Mouse (Mus musculus) adipocyte (in vitro differentiated cells): ENCODE results near the gene Col23a1.

Experiments used
- DNase-seq: peaks from one replicate; pipeline ENCODE4 v3.0.0-alpha.2; 2016; ENCODE audit warnings: low spot score

The Col23a1 gene

DNA sequence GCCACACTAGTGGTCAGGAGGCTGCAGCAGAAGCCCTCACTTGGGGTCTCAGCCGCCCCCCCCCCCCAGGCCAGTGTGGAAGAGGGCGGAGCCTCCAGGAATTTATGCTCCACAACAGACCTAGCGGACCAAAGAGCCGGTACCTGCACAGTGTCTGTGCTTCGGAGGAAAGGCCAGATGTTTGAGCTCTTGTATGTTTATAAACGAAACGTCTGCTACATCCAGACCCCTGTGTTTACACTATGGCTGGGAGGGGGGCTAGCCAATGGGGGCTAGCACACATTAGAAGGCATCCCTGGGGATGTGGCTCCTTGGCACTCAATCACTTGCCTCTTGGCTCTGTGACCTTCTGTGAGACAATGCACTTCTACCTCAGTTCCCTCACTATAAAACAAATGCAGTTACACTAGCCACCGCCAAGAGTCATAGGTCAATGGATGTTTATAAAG lies 99.2 kb downstream of the Col23a1 start:
- DNase-seq: no peak

- DNase-seq: no peak
These were observed 100.0 kb downstream of the Col23a1 start for GRCm38 (mm10) chr11:51389763-51390162.

DNA sequence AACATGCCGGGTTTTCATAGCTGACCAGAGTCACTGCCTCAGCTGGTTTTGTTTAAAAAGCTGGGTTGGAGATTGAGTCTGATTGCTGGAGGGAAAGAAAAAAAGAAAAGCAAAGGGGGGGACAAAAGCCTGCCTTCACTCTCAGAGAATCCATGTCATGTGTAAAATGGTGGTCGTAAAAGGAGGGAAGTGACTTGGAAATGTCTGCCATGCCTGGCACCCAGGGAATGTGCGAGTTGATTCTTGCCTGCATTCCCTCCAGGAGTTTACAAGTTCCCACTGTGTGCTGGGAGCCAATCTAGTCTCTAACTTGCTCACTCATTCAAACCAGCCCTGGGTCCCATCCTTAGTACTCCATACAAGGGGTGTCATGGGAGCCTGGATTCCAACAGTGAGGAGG lies 100.8 kb downstream of the Col23a1 start:
- DNase-seq: no peak

- no peak for DNase-seq
These were observed 101.8 kb downstream of the Col23a1 start for GRCm38 (mm10) chr11:51391548-51391947.

DNA sequence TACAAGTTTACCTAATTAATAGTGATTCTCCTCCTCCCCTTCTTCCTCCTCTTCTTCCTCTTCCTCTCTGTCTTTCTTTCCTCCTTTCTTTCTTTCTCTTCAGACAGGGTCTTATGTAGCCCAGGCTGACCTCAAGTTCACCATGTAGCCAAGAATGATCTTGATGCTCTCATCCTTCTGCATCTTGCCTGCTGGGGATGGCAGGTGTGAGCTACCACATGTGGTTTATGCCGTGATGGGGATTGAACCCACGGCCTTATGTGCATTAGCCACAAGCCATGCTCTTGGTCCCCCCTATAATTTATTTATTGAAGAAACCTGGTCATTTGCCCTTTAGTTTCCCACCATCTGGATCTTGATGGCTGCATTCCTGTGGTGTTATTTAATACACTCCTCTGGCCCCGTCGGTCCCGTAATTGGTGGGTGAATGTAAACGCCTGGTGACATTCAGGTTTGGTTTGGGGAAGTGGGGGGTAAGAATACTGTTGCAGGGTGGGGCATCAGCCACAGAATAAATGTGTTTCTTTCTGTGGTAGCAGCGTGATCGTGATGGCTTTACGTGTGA lies 104.7 kb downstream of the Col23a1 start:
- DNase-seq: no peak

DNA sequence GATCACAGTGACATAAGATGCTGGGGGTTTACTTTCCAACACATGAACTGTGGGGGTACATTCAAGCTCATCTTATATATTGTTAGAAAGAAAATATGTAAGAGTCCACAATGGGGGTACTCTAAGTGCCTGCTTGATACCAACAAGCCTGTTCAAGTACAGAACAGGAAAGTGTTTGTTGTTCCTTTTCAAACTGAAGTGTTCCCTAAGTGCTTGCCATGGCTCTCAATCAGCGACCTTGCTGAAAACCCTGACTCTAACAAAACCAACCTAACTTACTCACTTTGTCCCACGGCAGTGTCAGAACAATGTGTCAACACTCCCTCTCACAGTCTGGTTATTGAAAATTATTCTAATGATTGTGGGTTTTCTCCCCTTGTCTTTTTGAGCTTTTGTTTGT lies 106.7 kb downstream of the Col23a1 start:
- no peak for DNase-seq

- DNase-seq: no peak
These were observed 108.4 kb downstream of the Col23a1 start for GRCm38 (mm10) chr11:51398084-51398483.

- DNase-seq: no peak
These were observed 110.6 kb downstream of the Col23a1 start for GRCm38 (mm10) chr11:51400356-51400755.

DNA sequence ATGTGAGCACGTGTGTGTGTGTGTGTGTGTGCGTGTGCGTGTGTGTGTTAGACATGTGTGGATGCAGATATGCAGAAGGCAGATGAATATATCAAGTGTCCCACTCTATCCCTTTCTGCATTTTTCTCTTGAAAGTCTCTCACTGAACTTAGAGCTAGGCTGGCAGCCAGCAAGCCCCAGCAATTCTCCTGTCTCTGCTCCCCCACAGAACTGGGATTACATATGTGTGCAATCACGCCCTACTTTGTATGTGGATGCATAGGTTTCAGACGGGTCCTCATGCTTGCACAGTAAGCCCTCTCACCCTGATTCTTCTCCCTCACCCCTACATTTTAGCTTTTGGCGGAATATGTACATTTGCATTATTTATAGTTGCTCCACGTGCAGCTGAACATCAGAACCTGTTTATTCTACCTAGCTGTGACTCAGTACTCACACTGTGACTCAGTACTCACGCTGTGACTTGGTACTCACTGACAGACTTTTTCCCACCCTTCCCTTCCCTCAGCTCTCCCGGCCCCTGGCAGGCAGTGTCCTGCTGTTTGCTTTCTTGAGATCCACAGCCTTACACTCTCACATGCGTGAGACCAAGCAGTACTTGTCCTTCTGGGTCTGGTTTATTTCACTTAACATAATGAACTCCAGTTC lies 111.9 kb downstream of the Col23a1 start:
- DNase-seq: no peak

- DNase-seq: no peak
These were observed 114.2 kb downstream of the Col23a1 start for GRCm38 (mm10) chr11:51403886-51404285.

DNA sequence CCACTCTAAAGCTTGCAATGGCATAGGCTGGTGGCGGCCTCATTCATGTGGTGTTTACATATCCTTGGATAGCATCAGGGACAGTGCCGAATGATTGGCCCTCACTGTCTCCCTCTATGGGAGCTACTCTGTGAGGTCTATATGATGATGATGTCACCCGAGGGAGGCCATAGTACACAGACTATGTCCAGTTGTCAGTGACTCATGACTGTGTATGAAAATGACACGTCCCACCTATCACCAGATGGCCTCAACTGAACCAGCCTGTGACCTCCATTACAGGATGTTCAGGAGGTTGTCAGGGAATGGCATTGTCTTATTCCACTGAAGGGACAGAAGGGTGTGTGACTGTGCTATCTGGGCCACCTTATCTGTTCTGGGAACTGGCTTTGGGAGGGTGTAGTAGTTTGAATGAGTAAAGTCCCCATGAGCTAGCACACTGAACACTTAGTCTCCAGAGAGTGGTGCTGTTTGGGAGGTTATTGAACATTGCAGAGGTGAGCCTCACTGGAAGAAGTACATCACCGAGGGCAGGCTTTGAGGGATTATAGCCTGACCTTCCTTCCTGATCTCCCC lies 115.2 kb downstream of the Col23a1 start:
- DNase-seq: no peak

DNA sequence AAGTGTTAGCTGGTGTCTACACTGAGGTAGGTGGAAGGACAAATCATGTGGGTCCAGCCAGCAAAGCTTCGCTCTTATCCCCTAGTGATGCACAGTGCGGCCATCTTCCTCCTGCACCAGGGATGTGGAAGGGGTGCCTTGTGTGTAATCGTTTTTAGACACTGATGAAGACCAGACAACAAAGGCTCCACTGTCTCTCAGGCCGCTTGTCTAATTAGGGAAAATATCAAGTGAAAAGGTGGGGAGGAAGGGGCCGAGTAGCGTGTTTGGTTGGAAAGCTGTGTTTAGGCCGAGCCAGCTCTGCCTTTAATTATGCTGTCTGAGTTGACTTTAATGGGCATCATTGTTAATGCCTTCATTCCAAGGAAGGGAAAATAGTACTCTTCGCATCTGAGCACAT lies 116.8 kb downstream of the Col23a1 start:
- DNase-seq: no peak

GRCm38 (mm10) chr11:51407351-51407750 lies 117.6 kb downstream of the Col23a1 start:
- DNase-seq: no peak

GRCm38 (mm10) chr11:51410771-51411170 lies 121.1 kb downstream of the Col23a1 start:
- DNase-seq: no peak

GRCm38 (mm10) chr11:51414520-51414919 lies 124.8 kb downstream of the Col23a1 start:
- no peak for DNase-seq

- DNase-seq: no peak
These were observed 125.4 kb downstream of the Col23a1 start for GRCm38 (mm10) chr11:51415049-51415688.

GRCm38 (mm10) chr11:51418807-51419206 lies 129.1 kb downstream of the Col23a1 start:
- no peak for DNase-seq

GRCm38 (mm10) chr11:51421878-51422277 lies 132.2 kb downstream of the Col23a1 start:
- DNase-seq: no peak

- no peak for DNase-seq
These were observed 133.0 kb downstream of the Col23a1 start for GRCm38 (mm10) chr11:51422713-51423112.

- no peak for DNase-seq
These were observed 136.4 kb downstream of the Col23a1 start for GRCm38 (mm10) chr11:51426155-51426554.

DNA sequence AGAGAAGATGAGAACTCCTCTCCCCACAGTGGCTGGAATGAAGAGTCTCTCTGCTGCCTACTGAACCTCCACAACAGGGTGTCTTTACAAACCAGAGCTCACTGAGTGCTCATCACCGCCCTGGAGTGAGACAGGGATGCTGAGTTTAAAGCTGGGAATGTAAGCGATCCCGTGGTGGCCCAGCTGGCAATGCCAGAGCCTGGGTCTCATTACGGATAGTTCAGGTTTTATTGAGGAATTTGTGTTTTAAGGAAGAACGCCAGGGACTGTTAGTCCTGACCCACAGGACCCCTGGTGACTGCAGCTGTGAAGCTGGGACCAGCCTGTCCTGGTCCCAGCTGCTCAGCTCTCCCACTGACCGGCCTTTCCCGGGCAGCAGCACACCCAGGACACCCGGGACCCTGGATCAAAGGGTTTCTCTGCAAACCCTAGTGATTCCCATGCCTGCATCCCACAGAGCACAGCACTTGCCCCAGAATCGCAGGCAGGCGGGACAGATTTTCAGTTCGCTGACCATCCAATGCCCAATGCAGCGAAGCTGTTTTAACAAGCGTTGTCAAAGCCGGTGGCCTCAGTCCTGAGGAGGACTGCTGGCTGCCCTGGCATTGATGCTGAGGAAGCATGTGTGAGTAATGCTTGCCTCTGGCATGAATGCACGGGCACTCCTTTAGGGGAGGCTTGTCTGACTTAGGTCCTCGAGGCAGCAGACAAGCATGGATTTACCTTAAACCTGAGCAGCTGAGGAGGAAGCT lies 139.9 kb downstream of the Col23a1 start:
- no peak for DNase-seq

GRCm38 (mm10) chr11:51430180-51430578 lies 140.5 kb downstream of the Col23a1 start:
- no peak for DNase-seq
